8 mouse cellular contexts compared by ENCODE assay signal in genomic region chr5:73491837-73492720, GRCm38 (mm10). TPM values are rescaled to one million over a fixed set of nuclear protein-coding genes. Genes with fewer than 3 reads are reported as not detected.
DNase-seq lines count a peak whose midpoint lies in the region; ATAC-seq and TF ChIP-seq lines count a peak whose summit lies in the region.

No protein-coding gene starts in this region.

- H3K4me3 ChIP-seq in forebrain, postnatal 0 days (ENCODE audit: low read depth, low read length): peak overlapping the region; percentile 81
- H3K4me3 ChIP-seq in lung, embryonic 16.5 days (ENCODE audit: low read length): peak overlapping the region; percentile 94

- under 1% methylated on average over 56 of the region's 59 CpGs for WGBS in forebrain, postnatal 0 days
- WGBS in lung, embryonic 16.5 days: 0% methylated on average over 57 of the region's 59 CpGs

- H3K27me3 ChIP-seq in forebrain, postnatal 0 days (ENCODE audit: insufficient read depth, low read length): no peaks in the 10 kb centered on the region
- H3K27me3 ChIP-seq in lung, embryonic 16.5 days (ENCODE audit: control insufficient read depth, insufficient read depth, low read depth, low read length): no peaks in the 10 kb centered on the region

- TF ChIP-seq CTCF in forebrain, postnatal 0 days (IDR thresholded peaks at IDR 0.05; ENCODE audit: low read depth): no peak

- peak; percentile 71 for ATAC-seq in cerebellum, adult (ENCODE audit: insufficient number of reproducible peaks, low FRiP score, low TSS enrichment)
- ATAC-seq in forebrain, postnatal 0 days: peak; percentile 82
- ATAC-seq in hematopoietic stem cell, adult 5-6 weeks (replicated peaks in 1 of 2; ENCODE audit: insufficient read depth in 1 of 2, low FRiP score in 2 of 2, low TSS enrichment in 1 of 2, low read depth in 1 of 2, poor library complexity in 2 of 2, severe bottlenecking in 2 of 2): peak; percentile 74 to 77
- peak; percentile 66 for ATAC-seq in lung, embryonic 16.5 days (ENCODE audit: low read depth)

- peak; percentile 93 for DNase-seq in ES-CJ7 (ENCODE audit: low read depth, low spot score)
- DNase-seq in forebrain, postnatal 0 days: peak; percentile 95
- peak; percentile 84 for DNase-seq in layer of hippocampus, adult 9-10 months (ENCODE audit: low spot score)
- peak; percentile 56 for DNase-seq in ovary, postnatal 10 days (ENCODE audit: low spot score)
- DNase-seq in thymus, postnatal 10 days (ENCODE audit: low spot score in 2 of 2): peak; percentile 84 to 85

- 0 out of 2 replicates have a peak, but pooled peaks cover 5% of the 10 kb centered on the region for H3K4me1 ChIP-seq in forebrain, postnatal 0 days (ENCODE audit: insufficient read depth)
- H3K4me1 ChIP-seq in lung, embryonic 16.5 days (replicated peaks; ENCODE audit: control insufficient read depth, insufficient read depth, low read length): peaks cover 12% of the 10 kb centered on the region

- no peaks in the 10 kb centered on the region for H3K9me3 ChIP-seq in forebrain, postnatal 0 days (ENCODE audit: low read length)
- no peaks in the 10 kb centered on the region for H3K9me3 ChIP-seq in lung, embryonic 16.5 days (ENCODE audit: control insufficient read depth, low read length)

- H3K36me3 ChIP-seq in forebrain, postnatal 0 days (ENCODE audit: insufficient read depth): no peaks in the 10 kb centered on the region
- no peaks in the 10 kb centered on the region for H3K36me3 ChIP-seq in lung, embryonic 16.5 days (ENCODE audit: control insufficient read depth, insufficient read depth, low read length)

- peak overlapping the region; percentile 75 for H3K9ac ChIP-seq in forebrain, postnatal 0 days
- peak overlapping the region; percentile 77 for H3K9ac ChIP-seq in lung, embryonic 16.5 days (ENCODE audit: low read length)

- H3K4me2 ChIP-seq in forebrain, postnatal 0 days (ENCODE audit: low read depth): peak overlapping the region; percentile 60
- H3K4me2 ChIP-seq in lung, embryonic 16.5 days (ENCODE audit: low read depth, low read length): peak overlapping the region; percentile 96

- H3K27ac ChIP-seq in forebrain, postnatal 0 days (ENCODE audit: low read depth, low read length): peak overlapping the region; percentile 96
- H3K27ac ChIP-seq in lung, embryonic 16.5 days (ENCODE audit: low read length): peak overlapping the region; percentile 94; the same call in 1 of the 2 replicates

RNA-seq across cellular contexts. Expression of gene Dcun1d4, which starts 11.3 kb away (rescaled TPM):
- 27.4 and 28.2 TPM in 2 replicates for total RNA-seq in forebrain, postnatal 0 days (2014; rRNA removed)
- 33.7 and 42.4 TPM in 2 replicates for polyA plus RNA-seq in forebrain, postnatal 0 days (2015; fragmentation: Nextera tagmentation; extraction: Ambion mirVana)
- 18.2 and 21.6 TPM in 2 replicates for total RNA-seq in hematopoietic stem cell, adult 5-6 weeks (2017)
- polyA plus RNA-seq in lung, embryonic 16.5 days (2015; fragmentation: Nextera tagmentation; extraction: Ambion mirVana): 19.9 and 22.7 TPM in 2 replicates

Comparison
In these comparisons a context has a peak if more than half of its experiments do, and no peak if none do; other contexts are left out.
1. Peak in every context shown above with its lines: DNase-seq, ATAC-seq, H3K4me3 ChIP-seq and H3K27ac ChIP-seq.